Mouse (Mus musculus) liver, postnatal 0 days (tissue): Measurements from ENCODE around the gene Orc5. TPM values are rescaled to one million over a fixed set of nuclear protein-coding genes. Genes with fewer than 3 reads are reported as not detected.
"Not testable (repeated sequence)": the region's sequence is repeated elsewhere in the genome, so short reads cannot be mapped to it uniquely, and the experiment has no call there.

Experiments
- ATAC-seq: fragments of 200-750 bp; cut with Nextera tagmentation; 2 replicates; pipeline ENCODE4 v1.8.0; 2017; ENCODE audit warnings: mild to moderate bottlenecking, moderate library complexity
- DNase-seq: peaks from one replicate; pipeline ENCODE4 v3.0.0-alpha.2; 2016
- H3K27ac ChIP-seq: fragments of 300-500 bp; sonication (generic); 2 replicates; pipeline ENCODE4 v1.5.1; 2014; ENCODE audit warnings: antibody characterized with exemption, moderate library complexity, mild to moderate bottlenecking, low read depth
- H3K27me3 ChIP-seq: fragments of 300-500 bp; sonication (generic); 2 replicates; pipeline ENCODE4 v1.6.1; 2014; ENCODE audit warnings: low read length, control low read depth, mixed read lengths; ENCODE audit not compliant: insufficient read depth
- H3K36me3 ChIP-seq: fragments of 300-500 bp; sonication (generic); replicated peaks from 2 replicates; pipeline ENCODE4 v1.6.1; 2014; ENCODE audit warnings: mild to moderate bottlenecking, control low read depth, low read length, moderate library complexity, mixed read lengths; ENCODE audit not compliant: insufficient read depth
- H3K4me1 ChIP-seq: fragments of 300-500 bp; sonication (generic); 2 replicates; pipeline ENCODE4 v1.6.1; 2014; ENCODE audit warnings: antibody characterized with exemption, mild to moderate bottlenecking, control low read depth; ENCODE audit not compliant: insufficient read depth
- H3K4me2 ChIP-seq: fragments of 300-500 bp; sonication (generic); 2 replicates; pipeline ENCODE4 v1.6.1; 2014; ENCODE audit warnings: low read depth, mild to moderate bottlenecking, low read length, moderate library complexity, mixed read lengths
- H3K4me3 ChIP-seq: fragments of 300-500 bp; sonication (generic); 2 replicates; pipeline ENCODE4 v1.5.1; 2014; ENCODE audit warnings: low read depth, low read length
- H3K9ac ChIP-seq: fragments of 300-500 bp; sonication (generic); replicated peaks from 2 replicates; pipeline ENCODE4 v1.6.1; 2014; ENCODE audit warnings: mild to moderate bottlenecking, moderate library complexity
- H3K9me3 ChIP-seq: fragments of 300-500 bp; sonication (generic); 2 replicates; pipeline ENCODE4 v1.6.1; 2016; ENCODE audit warnings: mild to moderate bottlenecking, control low read depth, low read length, mixed read lengths
- CTCF ChIP-seq: sonication (generic); IDR thresholded peaks from 2 replicates; pipeline ENCODE4 v1.5.1; 2016; ENCODE audit warnings: antibody characterized with exemption, low read depth
- EP300 ChIP-seq: IDR thresholded peaks from 2 replicates; pipeline ENCODE4 v1.6.1; 2016; ENCODE audit warnings: antibody characterized with exemption, low read depth, mild to moderate bottlenecking
- WGBS: fragments of 180-500 bp; shearing (Covaris S2); extraction: QIAGEN DNeasy Blood & Tissue Kit; methylation state at CpG from one replicate; pipeline ENCODE4 v1.1.7; 2014; ENCODE audit not compliant: insufficient replicate concordance; 5-methylcytosine and 5-hydroxymethylcytosine counted together
- polyA plus RNA-seq: library from polyadenylated mRNA; unstranded; fragments of >200 nt; fragmentation: Nextera tagmentation; extraction: Ambion mirVana; gene quantifications from 2 replicates; pipeline ENCODE4 v1.2.1, GENCODE M21; 2015

The Orc5 gene
- polyA plus RNA-seq, 1 experiment from 2014 or later: 26.3 TPM

GRCm38 (mm10) chr5:22489091-22489490 lies 61.1 kb downstream of the Orc5 start:
- Histone ChIP-seq H3K27me3 (no peaks in the 10 kb centered on the region), H3K4me2 (no peak overlapping the region), H3K4me1 (peaks cover 9% of the 10 kb centered on the region), H3K27ac (no peak overlapping the region), H3K4me3 (no peak overlapping the region), H3K9me3 (no peaks in the 10 kb centered on the region), H3K9ac (no peak overlapping the region), H3K36me3 (0 out of 2 replicates have a peak, but pooled peaks cover 10% of the 10 kb centered on the region)
- no peak for TF ChIP-seq EP300
- peak; percentile 66 for TF ChIP-seq CTCF
- no peak for ATAC-seq
- peak; percentile 45 for DNase-seq
- 75% methylated on average over 4 of the region's 4 CpGs for WGBS

GRCm38 (mm10) chr5:22486601-22487206 lies 63.5 kb downstream of the Orc5 start:
- Histone ChIP-seq H3K4me2 (no peak overlapping the region), H3K27ac (peak overlapping the region; percentile 67), H3K36me3 (0 out of 2 replicates have a peak, but pooled peaks cover 10% of the 10 kb centered on the region), H3K9me3 (no peaks in the 10 kb centered on the region), H3K4me1 (peaks cover 9% of the 10 kb centered on the region), H3K9ac (no peak overlapping the region), H3K27me3 (no peaks in the 10 kb centered on the region), H3K4me3 (no peak overlapping the region)
- TF ChIP-seq CTCF (no peak), EP300 (peak; percentile 38)
- no peak for DNase-seq
- 70% methylated on average over 6 of the region's 6 CpGs for WGBS
- ATAC-seq: peak; percentile 82

GRCm38 (mm10) chr5:22485764-22486163 lies 64.5 kb downstream of the Orc5 start:
- H3K27me3 ChIP-seq: no peaks in the 10 kb centered on the region
- H3K9ac ChIP-seq: 0 out of 2 replicates have a peak overlapping the region, but pooled peaks have one; percentile 30
- H3K36me3 ChIP-seq: 0 out of 2 replicates have a peak, but pooled peaks cover 6% of the 10 kb centered on the region
- no peak overlapping the region for H3K4me3 ChIP-seq
- WGBS: 63% methylated on average over 1 of the region's 1 CpGs
- peak; percentile 17 for DNase-seq
- no peak for TF ChIP-seq CTCF
- no peak for TF ChIP-seq EP300
- no peaks in the 10 kb centered on the region for H3K9me3 ChIP-seq
- ATAC-seq: peak; percentile 55
- no peak overlapping the region for H3K4me2 ChIP-seq
- H3K27ac ChIP-seq: peak overlapping the region; percentile 41
- peaks cover 9% of the 10 kb centered on the region for H3K4me1 ChIP-seq

GRCm38 (mm10) chr5:22482567-22482966 lies 67.7 kb downstream of the Orc5 start:
- ATAC-seq: no peak
- no peak for DNase-seq
- H3K36me3 ChIP-seq: 0 out of 2 replicates have a peak, but pooled peaks cover 4% of the 10 kb centered on the region
- H3K4me2 ChIP-seq: no peak overlapping the region
- no peaks in the 10 kb centered on the region for H3K27me3 ChIP-seq
- no peak overlapping the region for H3K27ac ChIP-seq
- 90% methylated on average over 5 of the region's 5 CpGs for WGBS
- H3K9me3 ChIP-seq: no peaks in the 10 kb centered on the region
- H3K4me1 ChIP-seq: peaks cover 9% of the 10 kb centered on the region
- no peak overlapping the region for H3K4me3 ChIP-seq
- no peak overlapping the region for H3K9ac ChIP-seq
- TF ChIP-seq EP300 (no peak), CTCF (no peak)

GRCm38 (mm10) chr5:22472445-22472844 lies 77.8 kb downstream of the Orc5 start:
- not testable (repeated sequence) for H3K4me2 ChIP-seq, H3K27ac ChIP-seq, H3K36me3 ChIP-seq, ATAC-seq, H3K9ac ChIP-seq, H3K27me3 ChIP-seq, DNase-seq, H3K9me3 ChIP-seq, H3K4me1 ChIP-seq, H3K4me3 ChIP-seq
- 93% methylated on average over 5 of the region's 11 CpGs for WGBS

GRCm38 (mm10) chr5:22471243-22471642 lies 79.0 kb downstream of the Orc5 start:
- WGBS: 78% methylated on average over 4 of the region's 4 CpGs
- ATAC-seq: no peak

More at GRCm38 (mm10) chr5:22471243-22471642, 79.0 kb downstream of the Orc5 start:
- Histone ChIP-seq H3K4me1 (no peaks in the 10 kb centered on the region), H3K9ac (no peak overlapping the region), H3K27ac (no peak overlapping the region), H3K4me2 (no peak overlapping the region), H3K27me3 (no peaks in the 10 kb centered on the region), H3K36me3 (no peaks in the 10 kb centered on the region), H3K4me3 (no peak overlapping the region), H3K9me3 (no peaks in the 10 kb centered on the region)
- DNase-seq: no peak
- TF ChIP-seq CTCF (no peak), EP300 (no peak)
